Mouse (Mus musculus) neural tube, embryonic 15.5 days (tissue): ENCODE data around the gene Eaf1. TPM values are rescaled to one million over a fixed set of nuclear protein-coding genes. Genes with fewer than 3 reads are reported as not detected.

Experiments
- ATAC-seq: fragments of 200-750 bp; cut with Nextera tagmentation; 2 replicates; pipeline ENCODE4 v1.8.0; 2017; ENCODE audit warnings: mild to moderate bottlenecking, moderate TSS enrichment, moderate library complexity; ENCODE audit not compliant: low FRiP score
- H3K27ac ChIP-seq: fragments of 300-500 bp; sonication (generic); replicated peaks from 2 replicates; pipeline ENCODE4 v1.5.1; 2015; ENCODE audit warnings: mild to moderate bottlenecking, inconsistent platforms
- H3K27me3 ChIP-seq: fragments of 300-500 bp; sonication (generic); replicated peaks from 2 replicates; pipeline ENCODE4 v1.6.1; 2015; ENCODE audit warnings: inconsistent platforms
- H3K36me3 ChIP-seq: fragments of 300-500 bp; sonication (generic); 2 replicates; pipeline ENCODE4 v1.6.1; 2015; ENCODE audit warnings: inconsistent platforms
- H3K4me1 ChIP-seq: fragments of 300-500 bp; sonication (generic); 2 replicates; pipeline ENCODE4 v1.6.1; 2015; ENCODE audit warnings: inconsistent platforms
- H3K4me2 ChIP-seq: fragments of 300-500 bp; sonication (generic); 2 replicates; pipeline ENCODE4 v1.6.1; 2015; ENCODE audit warnings: inconsistent platforms, mild to moderate bottlenecking, moderate library complexity
- H3K4me3 ChIP-seq: fragments of 300-500 bp; sonication (generic); replicated peaks from 2 replicates; pipeline ENCODE4 v1.5.1; 2015; ENCODE audit warnings: mild to moderate bottlenecking, inconsistent platforms
- H3K9ac ChIP-seq: fragments of 300-500 bp; sonication (generic); replicated peaks from 2 replicates; pipeline ENCODE4 v1.6.1; 2015; ENCODE audit warnings: mild to moderate bottlenecking, inconsistent platforms
- H3K9me3 ChIP-seq: fragments of 300-500 bp; sonication (generic); replicated peaks from 2 replicates; pipeline ENCODE4 v1.6.1; 2016; ENCODE audit warnings: inconsistent platforms
- WGBS: fragments of 180-500 bp; shearing (Covaris S2); methylation state at CpG from one replicate; pipeline ENCODE4 v1.1.7; 2015; ENCODE audit warnings: mixed read lengths; 5-methylcytosine and 5-hydroxymethylcytosine counted together
- polyA plus RNA-seq: library from polyadenylated mRNA; unstranded; fragments of >200 nt; fragmentation: Nextera tagmentation; extraction: Ambion mirVana; gene quantifications from 2 replicates; pipeline ENCODE4 v1.2.1, GENCODE M21; 2015

Eaf1 gene
- polyA plus RNA-seq, 1 experiment from 2014 or later, result 7.4 TPM

DNA sequence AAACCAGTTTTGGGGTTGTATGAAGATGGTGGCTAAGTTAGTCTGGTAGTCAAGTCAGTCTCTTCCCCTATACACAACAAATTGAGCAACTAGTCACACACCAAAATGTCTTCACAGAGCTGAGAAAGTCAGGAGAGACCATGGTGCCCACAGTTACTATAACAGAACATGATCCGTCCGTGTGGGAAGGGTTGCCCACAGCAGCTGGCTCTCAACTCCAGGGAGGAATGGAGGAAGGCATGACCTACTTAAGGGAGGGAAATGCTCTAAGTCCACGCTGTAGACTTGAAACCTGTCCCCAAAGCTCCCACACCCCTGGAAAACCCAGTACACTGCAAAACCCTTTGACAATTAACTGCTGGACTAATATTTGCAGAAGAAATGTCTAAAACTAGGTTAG, 16.1 kb downstream of the Eaf1 start:
- ATAC-seq, result no peak
- H3K36me3 ChIP-seq, result peaks cover 44% of the 10 kb centered on the region
- H3K9me3 ChIP-seq, result no peaks in the 10 kb centered on the region; the same call in 1 of the 2 replicates
- H3K27ac ChIP-seq, result no peak overlapping the region
- H3K4me1 ChIP-seq, result no peaks in the 10 kb centered on the region
- no peak overlapping the region for H3K9ac ChIP-seq
- H3K4me2 ChIP-seq, result no peak overlapping the region
- H3K4me3 ChIP-seq, result no peak overlapping the region
- H3K27me3 ChIP-seq, result no peaks in the 10 kb centered on the region
- WGBS, result 86% methylated on average over 3 of the region's 3 CpGs

DNA sequence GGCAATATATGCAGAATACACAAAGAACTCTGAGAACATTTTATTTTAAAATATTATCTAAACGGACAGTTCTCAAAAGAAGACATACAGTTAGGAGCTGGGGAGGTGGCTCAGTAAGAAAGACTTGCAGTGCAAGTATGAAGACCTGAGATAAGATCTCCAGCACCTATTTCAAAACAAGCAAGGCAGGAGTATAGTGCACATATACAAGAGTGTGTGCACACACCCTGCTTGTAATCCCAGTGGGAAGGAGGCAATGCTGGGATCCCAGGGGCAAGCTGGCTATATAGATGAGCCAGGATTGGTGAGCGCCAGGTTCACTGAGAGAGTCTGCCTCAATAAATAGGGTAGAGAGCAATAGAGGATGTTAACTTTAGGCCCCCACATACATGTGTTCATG, 21.7 kb downstream of the Eaf1 start:
- H3K4me2 ChIP-seq, result no peak overlapping the region
- H3K9me3 ChIP-seq, result no peaks in the 10 kb centered on the region; the same call in 1 of the 2 replicates
- H3K9ac ChIP-seq, result no peak overlapping the region
- H3K27ac ChIP-seq, result no peak overlapping the region
- ATAC-seq, result no peak
- 88% methylated on average over 2 of the region's 2 CpGs for WGBS
- H3K27me3 ChIP-seq, result no peaks in the 10 kb centered on the region
- H3K4me1 ChIP-seq, result no peaks in the 10 kb centered on the region
- no peaks in the 10 kb centered on the region for H3K36me3 ChIP-seq
- no peak overlapping the region for H3K4me3 ChIP-seq

DNA sequence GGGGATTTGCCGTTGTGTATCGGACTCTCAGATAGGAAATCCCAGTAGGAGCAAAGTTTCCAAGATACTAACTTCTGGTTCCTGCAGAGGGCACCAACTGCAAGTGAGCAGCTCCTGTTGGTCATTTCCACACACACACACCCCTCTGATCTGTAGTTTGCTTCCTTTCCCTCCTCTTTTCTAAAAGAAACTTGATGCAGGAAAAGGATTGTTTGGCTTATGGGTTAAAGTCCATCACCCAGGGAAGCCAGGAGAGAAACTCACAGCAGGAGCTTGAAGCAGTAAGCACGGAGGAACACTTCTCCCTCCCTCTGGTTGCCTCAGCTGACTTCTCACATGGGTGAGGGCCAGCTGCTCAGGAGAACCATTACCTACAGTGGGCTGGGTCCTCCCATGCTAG, 25.0 kb downstream of the Eaf1 start:
- H3K4me2 ChIP-seq, result no peak overlapping the region
- no peaks in the 10 kb centered on the region for H3K36me3 ChIP-seq
- H3K9me3 ChIP-seq, result no peaks in the 10 kb centered on the region; the same call in 1 of the 2 replicates
- H3K4me1 ChIP-seq, result no peaks in the 10 kb centered on the region
- ATAC-seq, result no peak
- no peak overlapping the region for H3K9ac ChIP-seq
- H3K27ac ChIP-seq, result no peak overlapping the region
- 59% methylated on average over 3 of the region's 3 CpGs for WGBS
- H3K4me3 ChIP-seq, result no peak overlapping the region
- H3K27me3 ChIP-seq, result no peaks in the 10 kb centered on the region

DNA sequence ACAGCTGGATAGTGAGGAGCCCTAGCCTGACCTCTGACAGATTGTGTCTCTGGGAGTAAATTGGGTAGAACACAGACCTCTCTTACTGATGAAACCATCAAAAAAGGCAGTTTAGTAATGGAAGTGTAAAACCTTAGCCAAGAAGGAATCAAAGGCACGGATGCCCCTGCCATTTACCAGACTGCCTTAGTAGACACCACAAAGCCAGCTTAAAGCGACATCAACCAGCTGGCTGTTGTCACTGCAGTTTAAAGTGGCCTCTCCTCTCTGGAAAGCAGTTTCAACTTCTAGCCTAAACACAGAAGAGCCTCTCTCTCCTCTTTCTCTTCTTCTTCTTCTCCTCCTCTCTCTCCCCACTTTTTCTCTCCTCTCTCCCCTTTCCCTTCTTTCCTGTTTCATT, 27.1 kb downstream of the Eaf1 start:
- H3K27ac ChIP-seq, result no peak overlapping the region
- WGBS, result 74% methylated on average over 2 of the region's 2 CpGs
- H3K9ac ChIP-seq, result no peak overlapping the region

DNA sequence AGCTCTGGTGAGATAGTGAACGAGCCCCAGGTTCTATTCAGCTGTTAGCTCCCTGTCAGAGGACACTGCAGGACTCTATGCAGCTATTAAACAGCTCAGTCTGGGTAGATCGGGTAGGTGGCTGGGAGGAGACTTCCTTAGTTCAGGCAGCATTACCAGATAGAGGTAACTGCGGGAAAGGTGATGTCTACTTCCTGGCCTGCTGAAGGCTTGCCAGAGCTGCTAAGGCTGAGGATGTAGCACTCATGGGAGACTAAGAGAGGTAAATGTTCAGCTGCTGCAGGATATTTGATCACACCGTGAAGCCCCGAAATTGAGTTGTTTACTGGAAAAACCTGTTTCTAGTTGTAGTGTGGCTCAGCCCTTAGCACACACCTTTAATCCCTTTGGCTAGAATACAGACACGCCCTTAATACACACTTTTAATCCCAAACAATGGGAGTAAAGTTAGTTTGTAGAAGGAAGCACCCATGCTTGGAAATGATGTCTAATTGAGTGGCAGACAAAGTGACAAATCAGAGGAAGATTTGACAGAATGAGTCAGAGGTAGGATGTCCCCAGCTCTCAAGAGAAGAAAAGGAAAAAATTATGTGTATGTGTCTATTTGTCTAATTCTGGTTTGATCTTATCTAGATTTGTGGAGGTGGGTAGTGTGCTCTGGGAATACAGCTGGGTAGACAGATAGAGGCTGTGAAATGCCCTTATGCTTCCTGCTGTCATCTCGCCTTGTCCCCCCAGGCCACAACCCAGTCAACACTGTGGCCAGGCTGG, 31.0 kb downstream of the Eaf1 start:
- Histone ChIP-seq H3K4me2 (no peak overlapping the region), H3K9ac (no peak overlapping the region), H3K9me3 (no peaks in the 10 kb centered on the region), H3K27ac (no peak overlapping the region), H3K36me3 (no peaks in the 10 kb centered on the region), H3K4me1 (no peaks in the 10 kb centered on the region), H3K27me3 (no peaks in the 10 kb centered on the region), H3K4me3 (no peak overlapping the region)
- WGBS, result 82% methylated on average over 7 of the region's 7 CpGs
- ATAC-seq, result no peak

More for the DNA sequence above, 27.1 kb downstream of the Eaf1 start:
- no peaks in the 10 kb centered on the region for H3K9me3 ChIP-seq
- no peak overlapping the region for H3K4me2 ChIP-seq
- H3K36me3 ChIP-seq, result no peaks in the 10 kb centered on the region
- no peak for ATAC-seq
- H3K4me3 ChIP-seq, result no peak overlapping the region
- H3K27me3 ChIP-seq, result no peaks in the 10 kb centered on the region
- no peaks in the 10 kb centered on the region for H3K4me1 ChIP-seq

DNA sequence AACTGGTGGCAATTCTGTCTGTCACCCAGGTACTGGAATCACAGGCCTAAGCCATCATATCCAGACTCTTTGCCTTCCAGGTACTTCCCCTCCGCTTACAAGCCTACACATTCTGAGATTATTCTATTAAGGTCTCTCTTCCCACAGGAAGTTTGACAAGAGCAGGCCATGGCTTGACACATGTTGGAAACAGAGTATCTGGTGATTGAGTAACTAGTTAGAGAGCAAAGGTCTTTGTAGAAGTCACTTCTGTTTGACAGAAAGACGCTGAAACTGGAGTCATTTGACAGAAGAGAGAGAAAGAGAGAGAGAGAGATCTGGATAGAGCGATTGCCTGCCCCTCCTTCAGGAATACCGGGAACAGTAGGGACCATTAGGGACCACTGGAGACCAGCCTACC, 36.6 kb downstream of the Eaf1 start:
- Histone ChIP-seq H3K4me1 (no peaks in the 10 kb centered on the region), H3K4me2 (no peak overlapping the region), H3K9ac (no peak overlapping the region), H3K36me3 (no peaks in the 10 kb centered on the region), H3K27ac (no peak overlapping the region), H3K4me3 (no peak overlapping the region), H3K27me3 (no peaks in the 10 kb centered on the region), H3K9me3 (no peaks in the 10 kb centered on the region)
- 90% methylated on average over 4 of the region's 4 CpGs for WGBS
- no peak for ATAC-seq

DNA sequence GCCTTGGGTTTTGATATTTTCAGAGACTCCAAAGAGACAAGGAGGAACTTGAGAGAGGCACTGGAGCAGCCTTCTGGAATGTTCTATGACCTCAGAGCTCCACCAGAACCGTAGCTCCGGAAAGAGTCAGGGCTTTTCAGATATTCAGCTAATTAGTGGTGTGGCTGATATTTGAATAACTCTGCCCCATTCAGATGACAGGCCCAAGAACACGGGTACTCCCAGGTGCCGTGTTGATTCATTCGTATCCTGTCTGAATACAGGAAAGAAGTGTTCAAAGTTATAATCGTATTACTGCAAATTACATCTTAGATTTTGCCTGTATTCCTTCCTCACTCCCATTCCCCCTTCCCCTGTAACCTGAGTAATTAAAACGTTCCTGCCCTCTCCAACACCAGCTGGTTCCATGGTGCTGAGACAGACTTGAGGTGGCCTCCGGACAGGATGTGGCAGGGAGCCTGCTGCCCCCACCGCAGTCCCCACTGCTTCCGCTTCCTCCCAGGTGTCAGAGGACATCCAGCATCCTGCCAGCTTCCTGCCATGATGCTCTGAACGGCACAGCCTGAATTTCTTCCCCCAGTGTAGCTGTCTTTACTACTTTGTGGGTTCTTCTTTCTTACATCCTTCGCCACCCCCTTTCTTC, 37.4 kb downstream of the Eaf1 start:
- no peak for ATAC-seq
- Histone ChIP-seq H3K27ac (no peak overlapping the region), H3K4me1 (no peaks in the 10 kb centered on the region), H3K9me3 (no peaks in the 10 kb centered on the region), H3K4me2 (no peak overlapping the region), H3K27me3 (no peaks in the 10 kb centered on the region), H3K9ac (no peak overlapping the region), H3K36me3 (no peaks in the 10 kb centered on the region), H3K4me3 (no peak overlapping the region)
- 82% methylated on average over 12 of the region's 12 CpGs for WGBS

DNA sequence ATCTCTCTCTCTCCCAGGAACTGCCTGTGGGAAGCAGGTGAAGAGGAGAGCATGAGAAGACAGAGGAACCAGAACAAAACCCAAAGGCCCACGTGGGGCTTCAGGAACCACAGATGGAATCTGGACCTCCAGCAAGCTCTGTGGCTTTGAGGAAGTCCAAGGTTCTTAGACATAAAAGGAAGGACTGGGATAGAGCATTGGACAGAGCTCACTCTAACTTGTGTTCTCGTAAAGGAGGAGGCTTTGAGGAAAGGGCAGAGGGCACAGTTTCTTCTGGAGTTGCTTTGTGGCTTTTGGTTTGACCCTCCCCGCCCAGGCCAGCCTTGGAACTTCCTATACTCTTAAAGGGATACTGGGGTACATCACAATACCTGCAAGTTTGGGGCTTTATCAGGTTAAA, 38.5 kb downstream of the Eaf1 start:
- Histone ChIP-seq H3K27me3 (no peaks in the 10 kb centered on the region), H3K9me3 (no peaks in the 10 kb centered on the region), H3K9ac (no peak overlapping the region), H3K27ac (no peak overlapping the region), H3K4me1 (no peaks in the 10 kb centered on the region), H3K4me3 (no peak overlapping the region), H3K36me3 (no peaks in the 10 kb centered on the region), H3K4me2 (no peak overlapping the region)
- no peak for ATAC-seq
- 62% methylated on average over 3 of the region's 3 CpGs for WGBS

DNA sequence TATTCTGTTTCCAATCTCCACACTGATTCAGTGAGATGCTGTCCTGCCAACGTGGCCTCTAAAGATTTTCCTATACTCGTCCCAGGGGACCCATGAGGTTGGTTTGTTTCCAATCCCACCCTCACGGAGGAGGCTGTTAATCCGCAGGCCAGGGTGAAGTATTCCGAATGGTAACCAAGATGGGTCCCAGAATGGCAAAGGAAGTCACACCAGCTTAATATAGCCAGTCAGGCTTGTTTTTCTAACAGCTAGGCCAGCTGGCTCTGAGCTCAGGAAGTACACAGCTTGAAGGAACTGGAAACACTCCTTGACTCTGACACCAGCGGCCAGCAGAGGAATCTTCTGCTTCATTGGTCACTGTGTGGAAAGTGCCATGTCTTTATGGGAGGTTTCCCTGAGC, 43.1 kb downstream of the Eaf1 start:
- Histone ChIP-seq H3K36me3 (no peaks in the 10 kb centered on the region), H3K9me3 (no peaks in the 10 kb centered on the region), H3K4me1 (no peaks in the 10 kb centered on the region), H3K4me3 (no peak overlapping the region), H3K27ac (no peak overlapping the region), H3K27me3 (no peaks in the 10 kb centered on the region), H3K4me2 (no peak overlapping the region), H3K9ac (no peak overlapping the region)
- no peak for ATAC-seq
- WGBS, result 73% methylated on average over 6 of the region's 6 CpGs

DNA sequence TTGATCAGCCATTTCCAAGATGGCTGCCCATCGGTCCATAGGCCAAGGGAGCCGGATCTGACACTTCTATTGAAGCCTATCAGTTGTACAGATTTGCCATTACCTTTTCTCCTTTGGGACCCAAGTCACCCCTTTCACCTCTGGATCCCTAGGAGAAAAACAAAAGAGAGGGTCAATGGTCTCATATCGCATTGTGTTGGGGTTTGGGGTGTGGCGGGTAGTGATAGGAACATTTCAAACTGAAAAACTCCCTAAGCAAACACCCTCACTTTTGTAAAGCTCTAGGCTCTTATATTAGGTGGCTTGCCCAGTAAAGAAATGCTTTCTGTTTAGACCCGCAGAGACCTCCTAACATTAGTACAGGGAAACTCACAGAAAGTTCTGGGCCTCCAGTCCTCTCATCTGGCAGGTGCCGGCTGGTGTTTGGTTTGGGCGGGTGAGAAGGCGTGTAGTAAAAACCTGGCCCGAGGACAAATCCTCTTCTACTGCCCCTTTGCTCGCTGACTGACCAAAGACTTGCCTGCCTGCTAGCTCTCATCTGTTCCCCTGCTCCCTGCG, 49.8 kb downstream of the Eaf1 start:
- no peaks in the 10 kb centered on the region for H3K27me3 ChIP-seq
- ATAC-seq, result no peak
- H3K27ac ChIP-seq, result no peak overlapping the region
- no peaks in the 10 kb centered on the region for H3K4me1 ChIP-seq
- no peaks in the 10 kb centered on the region for H3K36me3 ChIP-seq
- no peak overlapping the region for H3K4me2 ChIP-seq
- WGBS, result 88% methylated on average over 11 of the region's 11 CpGs
- H3K9me3 ChIP-seq, result no peaks in the 10 kb centered on the region
- H3K4me3 ChIP-seq, result no peak overlapping the region
- H3K9ac ChIP-seq, result no peak overlapping the region

DNA sequence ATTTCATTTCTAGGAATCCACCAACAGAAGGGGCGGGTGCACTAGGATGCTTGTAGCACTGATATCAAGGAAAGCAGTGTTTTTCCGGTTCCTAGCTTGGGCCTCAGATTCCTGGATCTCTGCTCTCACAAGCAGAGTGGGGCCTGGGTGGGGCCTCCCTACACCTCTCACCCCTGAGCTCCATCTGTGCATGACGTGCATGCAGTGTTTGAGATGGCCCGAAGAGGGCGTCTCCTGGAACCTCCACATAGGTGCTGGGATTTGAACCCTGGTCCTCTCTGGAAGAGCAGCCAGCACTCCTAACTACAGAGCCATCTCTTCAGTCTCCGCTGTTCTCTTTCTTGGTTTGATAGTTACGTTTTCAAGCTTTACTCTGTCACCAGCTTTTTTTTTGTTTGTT, 60.8 kb downstream of the Eaf1 start:
- Histone ChIP-seq H3K27me3 (no peaks in the 10 kb centered on the region), H3K9me3 (no peaks in the 10 kb centered on the region), H3K4me2 (no peak overlapping the region), H3K36me3 (no peaks in the 10 kb centered on the region), H3K9ac (no peak overlapping the region), H3K27ac (no peak overlapping the region), H3K4me1 (no peaks in the 10 kb centered on the region), H3K4me3 (no peak overlapping the region)
- no peak for ATAC-seq
- WGBS, result 93% methylated on average over 7 of the region's 7 CpGs

DNA sequence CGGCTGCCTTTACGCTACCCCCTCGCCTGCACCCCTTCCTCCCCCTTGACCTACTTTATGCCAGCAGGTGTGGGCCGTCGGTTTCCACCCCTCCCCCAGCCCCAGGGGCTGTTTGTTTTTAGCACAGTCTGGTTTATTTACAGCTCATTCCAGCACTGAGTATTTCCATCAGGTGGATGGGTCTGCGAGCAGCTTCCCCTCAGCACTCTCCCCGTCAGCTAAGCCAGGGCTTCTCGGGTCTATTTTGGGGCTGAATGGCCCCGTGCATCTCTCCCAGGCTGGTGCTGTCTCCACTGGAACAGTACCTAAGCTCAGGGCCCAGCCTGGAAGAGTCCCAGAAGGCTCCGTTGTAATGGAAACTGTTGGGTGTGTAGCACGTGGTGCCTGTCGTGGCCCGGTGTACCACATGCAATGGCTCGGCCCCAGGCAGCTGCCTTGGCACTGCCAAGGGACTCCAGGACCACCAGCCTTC, 61.8 kb downstream of the Eaf1 start:
- no peak overlapping the region for H3K4me2 ChIP-seq
- no peaks in the 10 kb centered on the region for H3K36me3 ChIP-seq
- H3K9ac ChIP-seq, result no peak overlapping the region
- H3K27me3 ChIP-seq, result no peaks in the 10 kb centered on the region
- no peaks in the 10 kb centered on the region for H3K4me1 ChIP-seq
- H3K27ac ChIP-seq, result no peak overlapping the region
- WGBS, result 60% methylated on average over 14 of the region's 14 CpGs
- no peak for ATAC-seq
- no peaks in the 10 kb centered on the region for H3K9me3 ChIP-seq
- H3K4me3 ChIP-seq, result no peak overlapping the region
